Mouse (Mus musculus) ovary, postnatal 36 days (tissue): ENCODE data around the gene Prpf6.
A peak's percentile ranks its signal among the peaks of the same experiment; 100 is the strongest.

Source experiments
- DNase-seq: peaks from one replicate; pipeline ENCODE4 v3.0.0; 2022; ENCODE audit warnings: low spot score, mixed read lengths

The Prpf6 gene

DNA sequence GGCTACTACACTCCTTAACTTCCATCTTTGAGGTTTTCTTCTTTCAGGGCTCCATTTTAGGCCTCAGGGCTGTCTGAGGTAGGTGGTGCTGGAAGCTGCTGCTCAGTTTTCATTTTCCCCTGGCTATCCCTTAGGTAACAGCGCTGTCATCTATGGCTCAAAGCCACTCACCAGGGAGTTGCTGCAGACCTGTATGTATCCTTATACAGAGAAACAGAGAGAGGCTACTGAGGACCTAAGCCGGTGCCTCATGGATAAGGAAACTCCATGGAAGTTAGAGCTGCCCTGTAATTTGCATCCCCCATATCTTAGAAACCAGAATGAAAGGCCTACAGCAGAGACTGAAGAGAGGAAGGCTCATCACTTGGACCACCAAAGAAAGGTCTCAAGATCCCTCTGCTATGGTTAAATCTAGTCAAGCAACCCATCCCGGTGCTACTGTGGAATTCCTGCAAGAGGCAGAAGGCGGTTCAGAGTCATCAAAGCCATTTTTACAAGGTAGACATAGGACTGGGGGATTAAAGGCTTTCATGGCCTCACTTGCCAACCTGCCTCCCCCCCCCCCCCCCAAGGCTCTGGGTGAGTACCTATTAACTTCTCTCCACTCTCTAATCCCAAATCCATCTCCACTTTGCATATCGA lies 11.4 kb upstream of the Prpf6 start:
- no peak for DNase-seq

DNA sequence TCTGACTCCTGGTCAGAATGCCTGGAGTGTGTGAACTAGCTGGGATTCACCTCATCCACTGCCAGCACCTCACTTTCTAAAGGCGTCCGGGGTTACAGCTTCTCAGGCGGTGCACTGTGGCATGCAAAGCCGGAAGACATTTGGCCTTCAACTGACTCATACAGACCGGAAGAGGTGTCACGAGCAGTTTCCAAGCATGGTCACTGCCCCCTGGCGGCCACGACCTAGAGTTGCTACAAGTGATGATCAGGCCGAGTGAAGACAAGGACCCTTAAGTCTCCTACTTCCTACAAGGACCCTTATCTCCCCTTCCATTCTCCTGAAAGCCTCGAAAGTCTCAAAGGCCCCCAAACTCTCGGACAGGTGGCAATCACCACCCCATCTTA lies 10.7 kb upstream of the Prpf6 start:
- DNase-seq, result peak; percentile 78

DNA sequence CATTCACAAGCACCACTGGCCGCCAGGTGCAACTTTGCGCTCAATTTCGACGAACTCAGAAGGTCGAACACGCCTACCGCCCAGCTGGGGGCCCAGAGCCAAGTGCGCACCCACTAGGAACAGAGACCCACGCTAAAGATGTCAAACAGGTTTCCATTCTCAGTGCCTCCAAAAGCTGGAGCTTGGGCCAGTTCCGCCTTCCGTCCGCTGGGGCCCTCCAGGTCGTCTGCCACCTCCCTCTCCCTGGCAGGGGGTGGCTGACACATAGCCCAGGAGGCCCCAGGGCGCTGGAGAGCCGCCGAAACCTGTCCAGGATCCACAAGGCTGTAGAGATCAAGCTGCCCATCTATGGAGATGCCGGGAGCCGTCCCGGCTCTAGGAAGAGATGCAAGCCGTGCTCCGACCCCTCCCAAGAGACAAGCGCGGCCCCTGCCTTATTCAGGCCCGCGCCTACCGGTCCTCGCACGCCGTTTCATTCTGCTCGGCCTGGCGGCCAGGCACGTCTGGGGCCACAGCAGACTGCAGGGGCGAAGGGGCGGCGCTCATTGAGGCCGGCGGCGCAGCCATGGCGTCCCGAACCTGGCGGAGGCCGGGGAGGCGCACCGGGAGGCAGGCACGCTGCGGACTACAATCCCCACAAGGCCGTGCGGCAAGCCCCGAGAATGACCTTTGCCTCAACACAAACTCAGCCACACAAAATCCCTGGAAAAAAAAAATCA lies 10.1 kb upstream of the Prpf6 start:
- DNase-seq, result peak; percentile 85

DNA sequence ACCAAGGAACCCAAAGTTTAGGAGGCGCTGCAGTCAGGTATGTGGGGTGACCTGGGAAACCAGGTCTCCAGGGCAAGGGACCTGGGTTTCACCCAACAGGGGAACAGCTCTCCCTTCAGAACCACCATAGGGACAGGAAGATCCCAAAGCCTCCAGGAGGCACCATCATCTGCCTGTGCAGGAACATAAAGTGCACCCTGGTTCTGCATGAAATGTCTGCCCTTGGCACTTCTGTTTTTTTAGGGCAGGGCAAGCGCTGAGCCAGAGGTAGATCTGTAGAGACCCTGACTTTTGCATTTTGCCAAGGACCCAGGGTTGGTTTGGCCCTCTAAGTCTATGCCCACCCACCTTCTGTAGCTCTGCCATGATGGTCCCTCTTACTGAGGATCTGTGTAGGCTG lies 9.3 kb upstream of the Prpf6 start:
- DNase-seq, result no peak

DNA sequence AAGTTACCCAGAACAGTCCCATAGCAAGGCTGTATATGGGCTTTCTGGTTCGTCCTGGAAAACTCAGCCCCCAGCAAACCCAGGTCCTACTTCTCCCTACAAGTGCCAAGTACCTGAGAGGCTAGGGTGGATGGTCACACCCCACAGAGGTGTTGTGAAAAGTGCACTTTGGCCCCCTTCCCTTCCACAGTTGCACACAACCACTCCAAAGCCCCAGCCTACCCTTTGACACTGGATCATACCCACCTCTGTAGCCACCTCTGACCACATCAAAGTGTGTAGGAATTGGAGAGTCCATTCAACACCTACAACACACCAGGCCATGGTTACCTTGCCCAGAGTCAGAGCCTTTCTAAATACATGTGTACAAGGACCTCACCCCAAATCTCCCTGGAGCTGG lies 8.7 kb upstream of the Prpf6 start:
- DNase-seq, result no peak

DNA sequence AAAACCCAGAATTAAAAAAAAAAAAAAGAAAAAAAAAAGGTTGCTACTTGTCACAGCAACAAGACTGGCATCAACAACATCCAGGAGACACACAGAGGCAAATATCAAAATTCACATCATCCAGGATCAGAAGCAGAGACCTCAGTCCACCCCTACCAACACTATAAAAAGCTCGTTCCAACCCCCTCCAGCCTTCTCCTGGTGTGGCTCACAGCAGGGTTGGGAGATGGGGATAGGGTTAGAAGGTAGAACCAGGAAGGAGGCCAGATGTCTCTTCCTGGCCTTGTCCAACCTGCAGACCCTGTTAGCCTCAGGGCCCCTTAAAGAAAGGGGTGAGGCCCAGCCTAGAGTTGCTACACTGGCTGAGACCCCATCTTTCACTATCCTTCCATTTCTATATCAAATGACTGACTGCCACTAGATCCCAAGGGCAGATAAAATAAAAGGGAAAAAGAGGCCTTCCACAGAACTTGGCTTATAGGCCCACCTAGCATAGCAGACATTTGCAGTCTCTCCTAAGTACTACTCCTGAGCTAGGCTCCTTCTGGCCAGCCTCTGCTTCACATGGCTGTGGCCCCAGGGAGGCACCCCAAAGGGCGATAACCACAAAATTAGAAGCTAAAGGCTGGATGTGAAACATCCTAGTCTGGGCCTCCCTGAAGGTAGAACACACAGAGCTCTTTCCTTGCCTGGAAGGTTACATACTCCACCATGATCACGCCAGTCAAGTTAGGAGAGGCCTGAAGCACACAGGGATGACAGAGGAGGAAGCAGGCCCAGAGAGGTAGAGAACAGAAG lies 8.0 kb upstream of the Prpf6 start:
- no peak for DNase-seq

DNA sequence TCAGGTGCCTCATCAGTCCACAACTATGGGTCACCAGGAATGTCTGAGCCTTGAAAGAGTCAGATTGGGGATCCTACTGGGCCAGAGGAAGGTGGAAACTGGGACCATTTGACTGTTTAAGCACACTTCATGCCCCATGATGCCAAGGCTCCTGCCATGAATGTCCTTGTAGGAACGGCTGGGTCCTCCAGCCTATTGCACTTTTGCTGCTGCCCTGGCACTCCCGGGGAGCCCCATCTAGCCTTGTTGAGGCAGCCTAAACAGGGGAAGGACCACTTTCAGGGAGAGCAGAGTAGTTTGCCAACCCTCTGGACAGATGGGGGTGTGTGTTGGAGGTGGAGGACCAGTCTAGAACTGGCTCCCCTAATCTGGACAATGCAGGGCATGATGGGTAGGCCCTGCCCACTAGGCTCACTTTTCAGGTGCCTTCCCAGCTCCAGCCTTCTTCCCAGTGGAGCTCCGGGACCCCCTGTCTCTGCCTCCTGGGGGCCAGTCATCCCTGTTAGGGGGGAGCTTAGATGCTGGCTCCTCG lies 7.2 kb upstream of the Prpf6 start, which contains the start of gene Uckl1:
Gene Uckl1, minus strand, starts transcription at position 482 of the 532 bp plus-strand sequence.
- DNase-seq, result no peak

DNA sequence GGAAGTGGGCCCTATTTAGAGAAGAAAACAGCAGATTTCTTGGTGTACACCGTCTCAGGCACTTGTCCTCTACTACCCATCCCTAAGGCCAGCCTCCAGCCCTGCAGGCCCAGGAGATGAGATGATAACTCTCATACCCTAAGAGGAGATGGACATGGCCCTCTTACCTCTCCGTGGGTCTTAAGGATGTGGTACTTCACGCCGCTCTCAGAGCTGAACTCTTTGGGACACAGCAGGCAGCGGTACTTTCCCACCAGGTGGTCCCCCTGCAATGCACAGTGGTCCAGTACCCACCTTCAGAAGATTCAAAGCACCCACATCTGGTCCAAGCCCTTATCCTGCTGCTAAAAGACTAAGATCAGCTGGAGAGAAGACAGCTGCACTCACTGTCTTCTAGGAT lies 6.2 kb upstream of the Prpf6 start:
- no peak for DNase-seq

DNA sequence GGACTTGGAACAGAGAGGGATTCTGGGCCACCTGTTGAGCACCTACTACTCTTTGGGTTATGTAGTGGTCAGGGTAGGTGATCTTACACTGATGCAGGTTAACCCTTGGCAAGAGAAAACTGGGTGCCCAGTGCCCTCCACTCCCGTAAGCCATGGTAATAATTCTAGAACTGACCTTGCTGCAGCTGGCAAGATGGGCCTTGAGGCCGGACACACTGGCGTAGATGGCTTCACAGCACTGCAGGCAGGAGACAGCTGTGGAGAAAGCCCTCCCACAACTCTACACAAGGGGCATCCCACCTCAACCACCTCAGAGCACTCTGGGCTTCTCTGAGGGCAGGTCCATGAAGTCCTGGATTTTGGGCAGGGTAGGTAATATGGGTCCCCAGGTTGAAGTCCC lies 5.5 kb upstream of the Prpf6 start:
- no peak for DNase-seq

DNA sequence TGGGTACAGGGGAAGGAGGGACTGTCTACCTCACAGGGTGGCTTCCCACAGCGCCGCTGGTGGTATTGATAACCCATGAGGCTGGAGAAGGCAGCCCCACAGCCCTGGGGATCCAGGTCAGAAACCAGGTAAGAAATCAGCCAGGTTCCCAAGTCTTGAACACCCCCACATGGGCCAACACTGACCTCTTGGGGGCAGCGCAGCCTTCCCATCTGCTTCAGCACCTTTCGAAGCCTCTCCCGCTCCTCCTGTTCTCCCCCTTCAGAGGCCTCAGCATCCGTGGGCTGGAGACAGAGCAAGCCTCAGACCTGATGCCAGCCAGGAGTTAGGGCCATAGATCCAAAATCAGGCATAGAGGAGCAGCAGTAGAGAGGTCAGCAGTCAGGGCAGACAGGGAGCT lies 3.9 kb upstream of the Prpf6 start:
- DNase-seq, result no peak

DNA sequence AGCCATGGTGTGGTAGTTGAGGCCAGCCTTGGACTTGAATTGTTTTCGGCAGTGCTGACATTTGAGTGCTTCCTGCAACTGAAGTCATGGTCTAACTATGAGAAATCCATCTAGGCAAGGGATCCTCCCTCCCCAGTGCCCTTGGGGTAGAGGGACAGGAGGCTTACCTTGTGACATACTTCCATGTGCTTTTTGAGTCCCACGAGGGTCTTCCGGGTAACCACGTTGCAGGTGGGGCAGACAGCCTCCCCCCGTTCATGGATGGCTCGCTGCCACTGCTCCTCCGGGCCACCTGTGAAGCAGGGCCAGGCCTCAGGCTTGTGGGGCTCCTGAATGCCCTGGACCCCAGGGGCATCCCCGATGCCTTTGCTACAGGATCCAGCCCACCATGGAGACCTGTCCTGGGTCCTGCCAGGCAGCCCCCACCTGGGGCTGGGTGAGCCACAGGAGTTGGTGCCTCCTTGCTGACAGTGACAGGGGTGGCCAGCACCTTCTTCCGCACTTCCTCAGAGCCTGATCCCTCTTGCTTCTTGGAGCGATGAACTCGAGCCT lies 3.4 kb upstream of the Prpf6 start:
- no peak for DNase-seq

DNA sequence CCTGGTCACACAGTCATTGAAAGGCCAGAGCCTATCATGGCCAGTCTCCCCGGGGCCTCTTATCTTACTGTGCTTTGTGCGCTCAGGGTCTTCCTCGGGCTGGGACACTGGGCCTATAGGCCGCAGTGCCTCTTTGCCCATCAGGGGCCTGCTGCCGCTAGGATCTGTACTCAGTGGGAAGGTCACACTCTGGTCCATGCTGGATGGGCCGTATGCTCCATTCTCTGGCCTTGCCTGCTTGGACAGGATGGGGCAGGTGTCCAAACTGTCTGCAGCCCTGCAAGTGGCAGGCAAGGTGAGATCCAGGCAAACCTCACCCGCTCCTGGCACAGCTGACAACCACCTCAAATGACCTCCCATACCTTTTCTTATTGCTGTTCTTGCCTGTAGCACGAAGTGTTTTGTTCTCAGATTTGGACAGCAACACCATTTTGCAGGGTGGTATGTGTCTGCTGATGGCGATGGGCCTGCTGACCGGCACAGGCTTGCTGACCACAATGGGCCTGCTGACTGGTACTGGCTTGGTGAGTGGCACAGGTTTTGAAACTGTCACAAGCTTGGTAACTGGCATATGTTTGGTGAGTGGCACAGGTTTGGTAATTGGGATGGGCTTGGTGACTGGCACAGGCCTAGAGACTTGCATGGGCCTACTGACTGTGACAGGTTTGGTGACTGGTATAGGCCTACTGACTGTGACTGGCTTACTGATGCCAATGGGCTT lies 2.5 kb upstream of the Prpf6 start:
- no peak for DNase-seq

DNA sequence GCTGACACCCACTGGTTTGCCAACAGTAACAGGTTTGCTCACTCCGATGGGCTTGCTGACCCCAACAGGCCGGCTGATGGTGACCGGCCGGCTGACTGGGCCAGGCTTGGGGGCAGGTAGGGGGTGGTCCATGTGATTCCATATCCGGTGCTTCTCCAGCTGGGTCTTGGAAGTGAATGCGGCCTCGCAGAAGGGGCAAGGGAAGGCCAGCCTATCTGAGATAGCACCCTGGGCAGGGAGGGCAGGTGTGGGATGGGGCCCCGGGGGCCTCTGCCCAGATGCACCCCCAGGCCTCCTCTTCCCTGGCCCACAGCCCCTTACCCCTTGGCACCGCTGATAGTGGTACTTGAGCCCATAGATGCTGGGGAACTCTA lies 1.9 kb upstream of the Prpf6 start:
- no peak for DNase-seq

DNA sequence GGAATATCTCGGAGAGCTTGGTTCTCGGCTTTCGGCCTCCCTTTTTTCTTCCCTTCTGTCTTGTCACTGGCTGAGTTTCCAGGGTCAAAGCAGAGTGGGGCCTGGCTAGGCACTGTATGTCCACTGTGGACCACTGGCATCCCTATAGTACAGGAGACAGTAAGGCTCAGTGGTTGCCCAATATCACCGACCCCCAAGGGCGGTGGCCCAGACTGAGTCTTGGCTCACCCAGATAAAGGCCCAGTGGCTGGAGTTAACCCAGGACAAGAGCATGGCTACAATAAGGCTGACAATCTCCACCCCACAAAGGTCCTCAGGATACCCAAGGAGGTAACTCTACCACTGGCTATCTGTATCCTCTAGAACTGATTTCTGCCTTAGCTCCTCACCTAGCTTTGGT lies 1.2 kb upstream of the Prpf6 start:
- DNase-seq, result no peak

DNA sequence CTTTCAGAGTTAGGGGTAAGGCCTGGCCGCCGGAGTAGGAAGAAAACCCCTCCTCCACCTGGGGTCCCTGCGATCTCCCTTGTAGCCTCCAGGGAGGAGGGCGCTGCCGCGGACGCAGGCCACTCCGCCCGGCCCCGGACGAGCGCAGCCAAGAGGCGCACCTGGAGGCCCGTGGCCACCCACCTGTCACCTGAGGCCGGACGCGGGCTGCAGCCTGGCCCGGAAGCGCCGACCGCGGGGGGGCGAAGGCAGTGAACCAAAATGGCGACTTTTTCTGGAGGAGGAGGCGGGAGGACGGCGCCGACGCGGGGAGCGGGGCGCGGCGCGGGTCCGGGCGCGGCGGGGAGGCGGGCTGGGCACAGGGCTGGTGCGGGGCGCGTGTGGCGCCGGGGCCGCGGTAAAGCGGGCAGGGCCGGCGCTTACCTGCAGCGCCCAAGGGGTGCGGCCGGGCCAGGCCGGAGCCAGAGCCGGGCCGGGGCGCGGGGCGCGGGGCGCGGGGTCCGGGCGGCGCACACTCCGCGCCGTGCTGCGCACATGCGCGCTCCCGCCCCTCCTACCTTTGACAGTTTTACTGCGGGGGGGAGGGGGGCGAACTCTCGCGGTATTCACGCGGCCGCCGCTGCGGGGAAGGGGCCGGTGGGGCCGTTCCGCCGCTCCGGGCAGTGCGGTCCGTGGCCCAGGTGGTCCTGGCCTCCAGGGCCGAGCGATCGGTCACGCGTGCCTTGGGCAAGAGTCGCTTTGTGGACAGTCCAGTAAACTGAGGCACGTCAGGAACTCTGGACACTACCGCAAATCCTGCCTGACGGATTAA lies 768 bp downstream of the Prpf6 start, which contains the start of gene Zfp512b:
Gene Zfp512b, minus strand, starts transcription at position 573 of the 811 bp plus-strand sequence.
- DNase-seq, result peak; percentile 72

DNA sequence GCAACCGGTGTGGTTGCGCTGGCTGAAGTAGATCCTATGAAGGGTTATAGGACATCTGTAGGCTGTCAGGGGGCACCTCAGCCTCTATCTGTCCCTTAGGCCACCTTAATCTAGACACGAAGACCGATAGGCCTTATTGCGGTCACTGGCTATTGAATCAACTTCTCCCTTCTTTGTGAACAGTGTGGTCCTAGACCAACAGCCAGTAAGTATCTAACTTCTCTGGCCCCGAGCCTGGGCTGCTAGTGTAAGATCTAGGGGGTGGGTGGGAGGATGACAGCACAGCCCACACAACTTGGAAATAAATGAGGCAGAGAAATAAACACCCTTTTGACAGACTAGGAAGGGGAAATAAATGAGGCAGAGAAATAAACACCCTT lies 1.4 kb downstream of the Prpf6 start:
- DNase-seq, result no peak

DNA sequence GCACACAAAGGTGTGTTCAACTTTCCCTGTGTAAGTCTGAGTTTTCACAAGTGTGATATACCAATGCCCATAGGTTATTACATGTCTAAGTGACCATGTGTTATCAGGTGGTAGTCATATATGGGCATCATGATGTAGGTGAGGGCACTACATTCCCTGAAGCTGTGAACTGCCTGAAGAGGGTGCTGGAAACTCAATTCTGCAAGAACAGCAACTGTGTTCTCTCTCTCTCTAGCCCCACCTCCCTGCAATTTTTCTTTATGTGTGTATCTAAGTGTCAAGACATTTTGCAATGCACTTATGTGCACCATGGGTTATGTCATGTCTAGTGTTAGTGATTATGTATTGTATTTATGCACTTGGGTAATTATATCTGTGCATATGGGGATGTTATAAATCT lies 2.3 kb downstream of the Prpf6 start:
- no peak for DNase-seq

DNA sequence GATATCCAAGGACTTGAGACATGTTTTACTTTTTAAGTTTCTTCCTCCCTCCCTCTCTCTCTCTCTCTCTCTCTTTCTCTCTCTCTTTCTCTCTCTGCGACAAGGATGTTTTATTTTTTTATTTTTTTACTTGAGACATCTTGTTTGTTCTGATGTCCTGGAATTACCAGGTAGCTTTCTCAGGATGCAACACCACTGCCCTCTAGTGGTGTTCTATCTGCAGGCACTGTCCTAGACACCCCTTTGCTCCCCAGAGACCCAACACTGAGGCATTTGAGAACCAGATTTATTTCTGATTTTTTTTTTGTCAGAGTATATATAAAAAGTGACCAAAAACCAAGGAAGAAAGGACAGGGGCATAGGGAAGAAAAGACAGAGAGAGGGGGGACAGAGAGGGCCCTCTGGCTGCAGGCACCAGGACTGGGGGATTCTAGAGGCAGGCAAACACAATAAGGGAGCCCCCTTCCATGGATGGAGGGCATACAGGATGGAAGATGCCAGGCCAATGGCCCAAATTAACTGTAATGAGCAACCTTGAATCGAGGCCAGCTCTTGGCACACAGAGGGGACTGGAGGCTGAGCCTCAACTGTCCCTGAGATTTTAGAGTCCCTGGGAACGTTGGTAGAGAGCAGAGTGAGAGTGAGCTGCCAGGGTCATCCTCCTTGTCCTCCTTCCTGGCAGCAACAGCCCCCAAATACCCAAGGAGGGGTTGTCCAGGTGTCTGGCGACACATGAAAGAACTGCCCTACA lies 3.5 kb downstream of the Prpf6 start:
- no peak for DNase-seq

DNA sequence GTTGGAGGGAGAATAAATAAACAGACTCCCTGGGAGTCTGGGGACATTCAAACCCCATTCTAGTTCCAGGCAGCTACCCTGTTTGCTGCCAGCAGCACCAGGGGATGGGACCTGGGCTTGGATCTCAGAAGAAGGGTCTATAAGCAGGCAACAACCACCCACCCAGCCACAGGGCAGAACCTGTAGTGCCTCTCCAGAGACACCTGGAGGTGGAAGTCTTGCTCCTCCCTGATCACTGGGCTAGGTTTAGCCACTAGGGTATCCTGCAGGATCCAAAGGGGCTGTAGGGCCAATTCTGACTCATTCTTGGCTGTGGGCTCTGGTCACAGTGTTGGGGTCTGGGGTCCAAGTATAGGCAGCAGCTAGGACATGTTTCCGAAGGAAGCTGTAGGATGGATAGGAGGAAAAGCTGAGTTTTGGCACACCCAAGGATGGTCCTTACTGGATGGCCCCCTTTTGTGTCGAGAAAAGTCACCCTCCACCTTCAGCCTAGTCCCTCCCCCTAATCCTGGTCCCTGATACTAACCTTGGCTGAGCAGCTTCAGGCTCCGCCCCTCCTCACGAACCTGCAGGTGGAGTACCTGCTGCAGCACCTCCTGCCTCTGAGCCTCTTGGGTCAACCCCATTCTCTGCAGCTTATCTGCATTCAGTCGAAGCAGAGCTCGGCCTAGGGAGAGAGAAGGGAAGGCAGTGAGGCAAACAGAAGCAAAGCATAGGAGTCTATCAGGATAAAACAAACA lies 4.7 kb downstream of the Prpf6 start:
- DNase-seq, result no peak
